Mouse (Mus musculus) right cerebral cortex, postnatal 36 days (tissue): ENCODE measurements around the gene Cd81.

Experiments
- DNase-seq, 2 experiments: peaks; one replicate each; pipeline ENCODE4 v3.0.0; 2022; ENCODE audit warnings: low spot score in 2 of 2, mixed read lengths in 1 of 2

The Cd81 gene

DNA sequence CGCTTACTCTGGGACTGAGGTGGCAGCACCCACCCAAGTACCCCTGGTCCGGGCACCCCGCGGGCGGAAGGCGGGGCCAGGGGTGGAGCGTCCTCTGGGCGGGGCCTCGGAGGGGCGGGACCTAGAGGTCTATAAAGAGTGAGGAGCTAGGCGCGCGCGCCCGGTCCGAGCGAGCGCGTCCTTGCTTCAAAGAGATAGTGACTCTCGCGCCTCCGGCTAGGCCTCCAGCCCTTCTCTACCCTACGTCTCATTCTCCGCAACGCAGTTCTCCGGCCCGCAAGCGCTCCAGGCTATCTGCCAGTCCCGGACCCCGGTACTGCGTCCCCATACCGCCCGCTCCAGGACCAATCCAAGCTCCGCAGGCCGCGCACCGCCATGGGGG, at the start of gene Cd81:
Gene Cd81, plus strand, starts transcription at position 114 of the 382 bp plus-strand sequence.
- peak; percentile 67 to 76 for DNase-seq

DNA sequence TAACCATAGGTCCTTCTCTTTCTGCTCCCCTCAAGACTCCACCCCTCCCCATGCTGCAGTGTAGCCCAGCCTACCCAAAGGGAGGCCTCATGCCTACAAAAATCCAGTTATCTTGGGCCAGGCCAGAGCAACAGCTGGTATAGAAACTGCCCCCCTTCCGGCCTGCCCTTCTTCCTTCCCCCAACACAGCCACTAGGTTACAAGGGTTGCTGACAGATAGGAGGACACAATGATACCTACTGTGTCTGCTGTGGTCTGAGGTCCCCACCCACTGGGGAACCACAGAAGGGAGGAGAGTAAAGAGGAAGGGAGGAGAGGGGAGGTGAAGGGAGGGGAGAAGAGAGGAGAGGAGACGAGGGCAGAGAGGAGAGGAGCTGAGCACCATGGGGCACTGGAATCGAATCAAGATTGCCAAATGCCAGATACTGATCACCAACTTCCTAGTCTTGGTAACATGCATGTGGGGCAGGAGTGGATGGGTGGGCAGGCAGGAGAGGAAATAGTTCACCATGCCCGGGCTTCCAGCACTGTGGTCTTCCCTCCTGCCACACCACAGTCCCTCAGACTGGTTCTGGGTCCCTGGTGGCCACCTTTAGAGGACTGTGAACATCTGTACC, 47.7 kb upstream of the Cd81 start, which contains the start of gene Tspan32:
Gene Tspan32, plus strand, starts transcription at position 320 of the 617 bp plus-strand sequence.
- no peak for DNase-seq

GRCm38 (mm10) chr7:143005344-143006096, 47.0 kb upstream of the Cd81 start:
- no peak for DNase-seq

DNA sequence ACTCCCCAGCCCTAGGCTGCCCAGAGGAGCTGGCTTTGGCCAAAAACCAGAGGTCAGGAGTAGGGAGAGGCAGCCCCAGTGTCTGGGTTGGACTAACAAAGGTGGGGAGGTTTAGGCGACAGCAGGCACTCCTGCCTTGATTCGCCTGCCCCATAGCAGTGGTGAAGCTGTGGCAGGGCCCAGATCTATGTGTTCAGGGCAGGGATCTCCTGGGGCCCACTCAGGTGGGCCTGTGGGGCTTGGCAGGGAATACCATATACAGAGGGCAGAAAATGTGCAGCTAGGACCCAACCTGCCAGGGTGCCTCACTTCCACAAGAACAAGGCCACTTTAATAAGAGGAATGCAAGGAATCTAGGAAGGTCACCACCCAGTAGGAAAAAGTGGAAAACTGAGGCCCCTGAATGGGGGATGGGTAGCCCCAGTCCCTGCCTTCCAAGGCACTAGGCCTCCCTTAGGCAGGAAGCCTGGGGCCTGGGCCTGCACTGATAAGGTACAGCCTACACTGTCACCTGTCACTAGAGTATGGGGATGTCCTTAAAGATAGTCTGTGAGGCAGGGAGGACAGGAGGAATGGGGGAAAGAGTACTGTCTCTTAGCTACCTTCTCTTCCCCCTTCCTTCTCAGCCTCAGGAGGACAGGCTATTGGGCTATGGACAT, 46.3 kb upstream of the Cd81 start:
- DNase-seq: no peak

DNA sequence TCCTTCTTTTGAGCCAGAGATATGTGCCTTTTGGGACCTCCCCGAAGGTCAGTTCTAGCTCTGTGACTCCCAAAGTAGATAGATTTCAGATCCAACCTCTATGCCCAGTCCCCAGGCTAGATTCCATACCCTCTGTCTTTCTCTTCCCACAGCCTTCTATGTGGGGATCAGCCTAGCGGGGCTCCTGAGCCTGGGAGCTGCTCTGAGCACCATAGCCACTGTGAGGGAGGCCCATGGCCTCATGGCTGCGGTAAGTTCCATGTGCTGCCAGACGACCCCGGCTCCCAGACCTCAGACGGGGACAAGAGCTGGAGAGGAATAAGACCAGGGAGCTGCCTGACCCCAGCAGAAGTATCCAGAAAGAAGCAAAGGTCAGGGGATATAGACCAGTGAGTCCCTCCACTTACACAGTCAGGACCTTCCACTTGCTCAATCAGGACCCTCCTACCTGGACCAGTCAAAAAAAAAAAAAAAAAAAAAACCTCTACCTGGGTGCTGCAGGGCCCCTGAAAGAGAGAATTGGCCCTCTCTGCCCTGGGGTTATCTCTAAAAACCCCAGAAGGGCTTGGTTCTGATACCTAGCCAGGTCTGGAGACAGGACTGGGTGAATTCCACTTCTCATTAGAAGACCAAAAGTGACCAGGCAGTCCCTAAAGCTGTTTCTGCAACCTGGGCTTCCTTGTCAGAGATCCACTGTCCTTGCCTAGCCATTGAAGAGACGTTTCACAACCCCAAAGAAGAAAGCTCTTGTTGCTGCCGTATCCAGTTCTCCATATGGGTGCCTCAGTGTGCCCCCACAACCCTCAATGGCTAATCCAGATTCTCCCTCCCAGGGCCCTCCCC, 45.6 kb upstream of the Cd81 start:
- DNase-seq: no peak

DNA sequence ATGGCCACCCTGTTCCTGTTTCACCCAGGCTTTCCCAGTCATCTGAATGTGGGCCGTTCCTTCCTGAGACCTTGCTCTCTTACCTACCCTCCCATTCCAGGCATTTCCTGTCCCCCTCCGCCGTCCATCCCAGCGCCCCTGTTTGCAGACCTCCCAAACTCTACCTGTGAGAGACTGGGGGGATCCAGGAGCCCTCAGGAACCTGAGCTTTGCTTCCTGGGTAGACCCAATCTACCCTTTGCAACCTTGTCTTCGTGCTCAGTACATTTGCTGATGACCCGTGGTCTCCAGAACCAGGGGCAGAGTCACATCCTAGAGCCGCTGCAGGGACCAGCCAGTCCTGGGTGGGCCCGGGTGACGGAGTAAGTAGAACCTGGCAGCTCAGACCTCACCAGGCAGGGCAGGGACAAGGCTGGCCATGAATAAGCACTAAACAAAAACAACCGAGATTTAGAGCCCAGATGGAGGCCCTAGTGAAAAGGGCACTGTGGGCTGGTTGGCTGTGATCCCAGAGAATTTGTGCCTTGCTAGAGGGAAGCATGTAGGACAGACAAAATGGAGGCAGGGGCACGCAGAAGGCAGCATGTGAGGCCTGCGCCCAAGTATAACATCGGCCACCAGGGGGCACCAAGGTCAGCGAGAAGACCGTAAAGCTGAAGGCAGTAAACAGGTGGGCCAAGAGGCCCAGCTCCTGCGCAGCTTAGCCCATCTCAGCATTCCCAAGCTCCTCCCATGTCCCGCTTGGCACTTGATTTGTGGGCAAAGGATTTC, 44.8 kb upstream of the Cd81 start:
- peak; percentile 80 to 89 for DNase-seq

- DNase-seq: no peak
Observed at GRCm38 (mm10) chr7:143008370-143008926, 44.1 kb upstream of the Cd81 start.

- DNase-seq: no peak
Observed at GRCm38 (mm10) chr7:143008996-143009665, 43.4 kb upstream of the Cd81 start.

DNA sequence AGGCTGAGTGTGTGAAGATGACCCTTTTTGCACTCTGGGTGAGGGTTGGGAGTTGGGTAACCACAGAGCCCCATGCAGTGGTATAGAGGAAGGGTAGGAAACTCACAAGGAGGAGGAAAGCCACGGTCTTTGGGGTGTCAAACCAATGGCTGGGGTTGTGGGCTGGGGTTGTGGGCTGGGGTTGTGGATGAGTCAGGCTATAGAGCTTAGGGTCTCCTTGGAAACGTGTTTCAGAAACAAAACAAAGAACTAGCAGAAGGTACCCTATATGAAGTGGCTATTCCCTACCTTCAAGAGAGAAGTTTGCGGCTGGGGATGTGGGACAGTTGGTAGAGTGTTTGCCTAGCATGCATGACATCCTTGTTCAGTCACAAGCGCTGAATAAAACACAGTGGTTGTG, 42.5 kb upstream of the Cd81 start:
- no peak for DNase-seq

- DNase-seq: no peak
Observed at GRCm38 (mm10) chr7:143011226-143011625, 41.3 kb upstream of the Cd81 start.

- no peak for DNase-seq
Observed at GRCm38 (mm10) chr7:143012230-143012875, 40.2 kb upstream of the Cd81 start.

- peak in 1 of 2 experiments; percentile 38 for DNase-seq
Observed at GRCm38 (mm10) chr7:143013420-143014178, 38.9 kb upstream of the Cd81 start.

- no peak for DNase-seq
Observed at GRCm38 (mm10) chr7:143014862-143015659, 37.5 kb upstream of the Cd81 start.

GRCm38 (mm10) chr7:143015755-143016423, 36.6 kb upstream of the Cd81 start:
- peak in 1 of 2 experiments; percentile 42 for DNase-seq

DNA sequence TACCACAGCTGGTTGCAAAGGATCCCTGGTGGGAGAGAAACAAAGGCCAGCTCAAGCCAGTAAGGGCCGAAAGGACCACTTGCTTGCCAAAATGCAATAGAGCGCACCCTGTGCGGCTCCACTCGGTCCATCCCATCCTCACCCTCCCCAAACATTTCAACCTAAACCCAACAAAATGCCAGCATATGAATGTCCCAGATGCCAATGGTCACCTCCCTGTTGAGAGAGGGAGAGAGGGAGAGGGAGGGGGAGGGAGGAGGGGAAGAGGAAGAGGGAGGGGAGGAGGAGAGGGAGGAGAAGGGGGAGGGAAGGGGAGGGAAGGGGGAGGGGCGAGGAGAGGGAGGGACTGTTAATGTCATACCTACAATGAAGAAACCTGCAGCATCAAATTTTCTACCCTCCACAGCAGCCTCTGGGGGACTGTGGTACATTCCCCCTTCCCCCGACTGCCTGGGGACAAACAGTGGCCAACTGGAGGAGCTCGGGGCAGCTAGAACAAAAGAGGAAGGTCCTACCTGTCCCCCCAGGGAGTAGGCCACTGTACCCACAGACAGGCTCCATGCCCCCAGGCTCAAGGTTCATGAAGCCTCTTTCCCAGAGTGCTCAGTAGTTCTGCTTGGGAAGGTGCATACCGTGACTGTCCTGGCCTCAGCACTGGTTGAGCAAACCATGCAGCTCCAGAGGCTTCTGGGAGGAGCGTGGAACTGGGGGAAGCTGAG, 36.0 kb upstream of the Cd81 start:
- no peak for DNase-seq

DNA sequence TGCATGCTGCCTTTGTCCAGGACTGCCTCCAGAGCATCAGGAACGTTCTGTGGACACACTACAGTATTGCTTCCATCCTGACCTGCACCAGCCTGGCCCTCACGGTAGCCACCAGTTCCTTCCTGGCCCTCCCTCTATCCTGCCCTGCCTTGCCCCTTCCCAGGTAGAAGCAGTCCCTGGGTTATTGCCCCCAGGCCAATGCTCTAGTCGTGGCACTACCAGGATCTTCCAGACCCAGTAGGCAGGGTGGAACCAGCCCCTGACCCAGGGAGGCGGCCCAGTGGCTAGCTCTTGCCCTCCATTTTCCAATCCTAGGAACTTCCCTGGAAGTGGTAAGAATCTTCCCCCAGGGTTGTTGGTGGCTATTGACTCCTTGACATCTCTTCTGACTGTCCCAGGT, 35.4 kb upstream of the Cd81 start:
- no peak for DNase-seq

GRCm38 (mm10) chr7:143020040-143020439, 32.5 kb upstream of the Cd81 start:
- no peak for DNase-seq
